Mouse (Mus musculus) G1E (cell line): ENCODE measurements around the gene Hephl1. TPM values are rescaled to one million over a fixed set of nuclear protein-coding genes. Genes with fewer than 3 reads are reported as not detected.

Source experiments
- ATAC-seq: 2 replicates; pipeline ENCODE4 v1.8.0; 2016; ENCODE audit warnings: mild to moderate bottlenecking; ENCODE audit not compliant: insufficient number of reproducible peaks, poor library complexity, low FRiP score, severe bottlenecking; ENCODE audit errors: extremely low read depth
- DNase-seq: peaks from one replicate; pipeline ENCODE4 v3.0.0; 2012; ENCODE audit warnings: low spot score
- H3K27me3 ChIP-seq: 2 replicates; pipeline ENCODE4 v1.6.1; 2012; ENCODE audit warnings: mild to moderate bottlenecking, low read length, inconsistent platforms; ENCODE audit not compliant: insufficient read depth
- H3K36me3 ChIP-seq: replicated peaks from 2 replicates; pipeline ENCODE3; 2012; ENCODE audit warnings: mild to moderate bottlenecking, inconsistent platforms
- H3K4me1 ChIP-seq: 2 replicates; pipeline ENCODE4 v1.6.1; 2012; ENCODE audit warnings: low read depth, low read length, inconsistent platforms, mixed read lengths; ENCODE audit not compliant: insufficient read depth
- H3K4me3 ChIP-seq: 2 replicates; pipeline ENCODE4 v1.5.1; 2012; ENCODE audit warnings: low read depth, mild to moderate bottlenecking, inconsistent platforms, low read length, moderate library complexity, mixed read lengths
- H3K9me3 ChIP-seq: replicated peaks from 2 replicates; pipeline ENCODE4 v1.6.1; 2012; ENCODE audit warnings: inconsistent platforms
- CTCF ChIP-seq: IDR thresholded peaks from 2 replicates; pipeline ENCODE4 v1.5.1; 2012; ENCODE audit warnings: low read depth, low read length, inconsistent platforms, mixed read lengths
- GATA1 ChIP-seq: IDR thresholded peaks from 2 replicates; pipeline ENCODE4 v1.6.1; 2012; ENCODE audit warnings: borderline replicate concordance, low read length, inconsistent platforms, mixed read lengths
- GATA2 ChIP-seq: IDR thresholded peaks from 2 replicates; pipeline ENCODE4 v1.6.1; 2012; ENCODE audit warnings: low read depth, low read length, inconsistent platforms, borderline replicate concordance
- POLR2AphosphoS5 ChIP-seq: IDR thresholded peaks from 2 replicates; pipeline ENCODE4 v1.6.1; 2012; ENCODE audit warnings: low read depth, low read length, inconsistent platforms; ENCODE audit not compliant: insufficient replicate concordance
- TAL1 ChIP-seq: conservative IDR thresholded peaks from 2 replicates; pipeline ENCODE4 v1.6.1; 2012; ENCODE audit warnings: low read depth, low read length, inconsistent platforms, mixed read lengths
- polyA plus RNA-seq: library from polyadenylated mRNA; stranded (reverse); fragments of >175 nt; gene quantifications from 2 replicates; pipeline ENCODE4 v1.2.3, GENCODE M21; 2012
- total RNA-seq, 2 experiments: library from RNA; stranded (forward) in 1 of 2; stranded (reverse) in 1 of 2; fragments of 200-1000 nt in 1 of 2; fragments of >200 nt in 1 of 2; fragmentation: Nextera tagmentation in 1 of 2; gene quantifications; 2 replicates each; pipeline ENCODE4 v1.2.3; 2014 to 2017

The Hephl1 gene
- total and polyA plus RNA-seq, 3 experiments: 0.05 TPM; not detected in 2

- Histone ChIP-seq H3K9me3 (no peaks in the 10 kb centered on the region), H3K4me1 (no peaks in the 10 kb centered on the region), H3K4me3 (no peak overlapping the region), H3K36me3 (no peaks in the 10 kb centered on the region), H3K27me3 (peaks cover 2% of the 10 kb centered on the region; the same call in 1 of the 2 replicates)
- ATAC-seq (no peak), DNase-seq (no peak)
- TF ChIP-seq CTCF (no peak), GATA1 (no peak), GATA2 (no peak), POLR2AphosphoS5 (no peak), TAL1 (no peak)
Measured at GRCm38 (mm10) chr9:15023049-15023448, 88.9 kb downstream of the Hephl1 start.

GRCm38 (mm10) chr9:15021156-15021555 lies 90.8 kb downstream of the Hephl1 start:
- Histone ChIP-seq H3K4me3 (no peak overlapping the region), H3K36me3 (no peaks in the 10 kb centered on the region), H3K9me3 (no peaks in the 10 kb centered on the region), H3K27me3 (peaks cover 2% of the 10 kb centered on the region; the same call in 1 of the 2 replicates), H3K4me1 (no peaks in the 10 kb centered on the region)
- ATAC-seq (no peak), DNase-seq (no peak)
- TF ChIP-seq CTCF (no peak), GATA1 (no peak), POLR2AphosphoS5 (no peak), TAL1 (no peak), GATA2 (no peak)

- Histone ChIP-seq H3K4me1 (no peaks in the 10 kb centered on the region), H3K9me3 (no peaks in the 10 kb centered on the region), H3K4me3 (no peak overlapping the region), H3K27me3 (peaks cover 2% of the 10 kb centered on the region; the same call in 1 of the 2 replicates), H3K36me3 (no peaks in the 10 kb centered on the region)
- TF ChIP-seq POLR2AphosphoS5: no peak
- TF ChIP-seq GATA1: no peak
- TF ChIP-seq TAL1: no peak
- no peak for TF ChIP-seq CTCF
- TF ChIP-seq GATA2: no peak
- DNase-seq (no peak), ATAC-seq (no peak)
Measured at GRCm38 (mm10) chr9:15020561-15021080, 91.3 kb downstream of the Hephl1 start.

GRCm38 (mm10) chr9:15018756-15019131 lies 93.2 kb downstream of the Hephl1 start:
- no peak overlapping the region for H3K4me3 ChIP-seq
- H3K4me1 ChIP-seq: no peaks in the 10 kb centered on the region
- DNase-seq (no peak), ATAC-seq (no peak)
- TF ChIP-seq POLR2AphosphoS5: no peak
- no peak for TF ChIP-seq CTCF
- TF ChIP-seq TAL1: no peak
- TF ChIP-seq GATA2: no peak
- no peak for TF ChIP-seq GATA1
- H3K9me3 ChIP-seq: no peaks in the 10 kb centered on the region
- no peaks in the 10 kb centered on the region for H3K36me3 ChIP-seq
- H3K27me3 ChIP-seq: peaks cover 2% of the 10 kb centered on the region; the same call in 1 of the 2 replicates

- no peak for TF ChIP-seq TAL1
- no peak for TF ChIP-seq GATA1
- TF ChIP-seq POLR2AphosphoS5: no peak
- TF ChIP-seq GATA2: no peak
- no peak for TF ChIP-seq CTCF
- Histone ChIP-seq H3K9me3 (no peaks in the 10 kb centered on the region), H3K36me3 (no peaks in the 10 kb centered on the region), H3K4me3 (no peak overlapping the region), H3K27me3 (peaks cover 2% of the 10 kb centered on the region; the same call in 1 of the 2 replicates), H3K4me1 (no peaks in the 10 kb centered on the region)
- ATAC-seq: no peak
- no peak for DNase-seq
Measured at GRCm38 (mm10) chr9:15017791-15018755, 93.8 kb downstream of the Hephl1 start.
